Mouse (Mus musculus): Measurements from ENCODE around the gene Cbl. TPM values are rescaled to one million over a fixed set of nuclear protein-coding genes. Genes with fewer than 3 reads are reported as not detected.

The Cbl gene
- polyA plus RNA-seq, 1 experiment from 2014 or later, result 20.3 TPM

DNA sequence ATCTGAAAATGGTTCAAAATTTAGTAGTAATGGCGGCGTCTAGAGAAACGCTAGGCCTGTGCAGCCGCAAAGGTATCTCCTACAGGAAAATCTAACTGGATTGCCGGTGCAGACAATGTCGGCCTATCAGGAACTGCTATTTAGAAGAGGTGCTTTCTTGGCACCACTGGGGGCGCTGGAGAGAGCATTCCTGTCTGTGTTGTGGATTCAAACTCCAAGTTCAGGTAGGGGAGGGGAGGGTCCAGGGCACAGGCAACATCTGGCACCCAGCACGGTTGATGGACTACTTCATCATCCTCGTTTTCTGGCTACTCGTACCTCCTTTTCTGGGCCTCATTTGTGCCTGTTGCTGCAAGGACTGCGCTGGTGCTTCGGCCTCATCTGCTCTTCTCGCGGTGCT lies 55.5 kb downstream of the Cbl start:
- H3K36me3 ChIP-seq, result no peaks in the 10 kb centered on the region
- no peaks in the 10 kb centered on the region for H3K9me3 ChIP-seq
- 0 out of 2 replicates have a peak, but pooled peaks cover 3% of the 10 kb centered on the region for H3K4me1 ChIP-seq
- H3K27me3 ChIP-seq, result no peaks in the 10 kb centered on the region
- no peak overlapping the region for H3K4me3 ChIP-seq
- H3K9ac ChIP-seq, result no peak overlapping the region
- H3K27ac ChIP-seq, result no peak overlapping the region
- WGBS, result 87% methylated on average over 14 of the region's 14 CpGs
- no peak overlapping the region for H3K4me2 ChIP-seq (replicated peaks)
- ATAC-seq (ENCODE audit: insufficient number of reproducible peaks, insufficient read depth, low FRiP score, low TSS enrichment), result no peak

DNA sequence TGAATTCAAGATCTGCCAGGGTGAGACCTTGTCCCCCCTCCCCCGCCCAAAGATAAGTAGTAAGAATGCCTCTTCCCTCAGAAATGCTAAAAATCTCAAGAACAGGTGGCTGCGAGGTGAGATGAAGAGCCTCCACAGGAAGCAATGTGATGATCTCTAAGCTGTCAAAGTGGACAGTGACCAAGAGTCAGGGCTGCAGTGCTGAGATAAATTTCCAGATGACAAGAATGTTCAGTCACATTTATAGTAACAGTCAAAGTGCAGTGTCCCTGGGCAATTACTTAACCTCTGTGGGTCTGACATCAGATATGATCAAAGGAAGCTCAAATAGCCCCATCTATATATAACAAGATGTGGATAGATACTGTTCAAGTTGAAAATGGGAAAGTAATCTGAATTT lies 56.4 kb downstream of the Cbl start:
- Histone ChIP-seq H3K4me3 (no peak overlapping the region), H3K4me2 (replicated peaks) (no peak overlapping the region), H3K9ac (no peak overlapping the region), H3K27ac (no peak overlapping the region), H3K27me3 (no peaks in the 10 kb centered on the region), H3K9me3 (no peaks in the 10 kb centered on the region), H3K4me1 (0 out of 2 replicates have a peak, but pooled peaks cover 3% of the 10 kb centered on the region), H3K36me3 (no peaks in the 10 kb centered on the region; the same call in 1 of the 2 replicates)
- no peak for ATAC-seq (ENCODE audit: insufficient number of reproducible peaks, insufficient read depth, low FRiP score, low TSS enrichment)
- 88% methylated on average over 2 of the region's 2 CpGs for whole genome bisulfite sequencing

DNA sequence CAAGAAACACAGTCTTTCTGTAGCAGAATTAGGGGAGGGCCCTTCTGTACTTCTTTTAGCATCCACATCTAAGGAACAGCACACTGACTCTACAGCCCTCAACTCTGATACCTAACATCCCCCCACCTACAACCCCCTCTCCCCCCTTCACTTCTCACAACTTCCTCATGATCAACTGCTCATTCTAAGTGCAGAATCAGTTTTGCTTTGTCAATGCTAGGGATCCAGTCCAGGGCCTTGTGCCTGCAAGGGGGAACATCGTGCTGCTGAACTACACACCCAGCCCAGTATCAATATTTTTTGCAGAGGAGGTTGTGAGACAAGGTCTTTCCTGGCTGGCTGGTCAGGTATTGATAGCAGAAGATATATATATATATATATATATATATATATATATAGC lies 57.9 kb downstream of the Cbl start:
- WGBS, result 87% methylated on average over 1 of the region's 1 CpGs
- Histone ChIP-seq H3K4me3 (no peak overlapping the region), H3K27me3 (no peaks in the 10 kb centered on the region), H3K4me1 (0 out of 2 replicates have a peak, but pooled peaks cover 3% of the 10 kb centered on the region), H3K36me3 (peaks cover 11% of the 10 kb centered on the region), H3K27ac (no peak overlapping the region), H3K9me3 (no peaks in the 10 kb centered on the region), H3K9ac (no peak overlapping the region), H3K4me2 (replicated peaks) (no peak overlapping the region)
- ATAC-seq (ENCODE audit: insufficient number of reproducible peaks, insufficient read depth, low FRiP score, low TSS enrichment), result no peak

DNA sequence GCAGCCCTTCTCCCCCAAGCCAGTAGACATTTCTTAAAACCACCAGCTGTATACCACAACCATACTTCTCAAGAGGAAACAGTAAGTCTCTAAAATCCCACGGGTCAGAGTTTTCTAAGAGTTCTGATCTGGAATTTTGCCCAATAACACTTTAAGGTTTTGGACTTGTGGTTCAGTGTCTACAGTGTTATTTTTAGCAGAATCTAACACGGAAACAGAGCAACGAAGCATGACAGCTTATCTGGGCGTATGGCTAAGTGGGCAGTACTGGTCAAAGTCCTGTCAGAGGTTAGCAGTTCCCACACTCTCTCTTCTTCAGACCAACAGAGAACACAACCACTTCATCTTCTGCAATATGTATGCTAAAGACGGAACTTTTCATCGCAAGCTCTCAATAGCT lies 58.3 kb downstream of the Cbl start:
- ATAC-seq (ENCODE audit: insufficient number of reproducible peaks, insufficient read depth, low FRiP score, low TSS enrichment), result no peak
- H3K4me1 ChIP-seq, result 0 out of 2 replicates have a peak, but pooled peaks cover 3% of the 10 kb centered on the region
- H3K9ac ChIP-seq, result no peak overlapping the region
- H3K36me3 ChIP-seq, result peaks cover 14% of the 10 kb centered on the region
- no peak overlapping the region for H3K4me3 ChIP-seq
- no peak overlapping the region for H3K4me2 ChIP-seq (replicated peaks)
- H3K9me3 ChIP-seq, result no peaks in the 10 kb centered on the region
- H3K27me3 ChIP-seq, result no peaks in the 10 kb centered on the region
- no peak overlapping the region for H3K27ac ChIP-seq
- 80% methylated on average over 6 of the region's 6 CpGs for WGBS

DNA sequence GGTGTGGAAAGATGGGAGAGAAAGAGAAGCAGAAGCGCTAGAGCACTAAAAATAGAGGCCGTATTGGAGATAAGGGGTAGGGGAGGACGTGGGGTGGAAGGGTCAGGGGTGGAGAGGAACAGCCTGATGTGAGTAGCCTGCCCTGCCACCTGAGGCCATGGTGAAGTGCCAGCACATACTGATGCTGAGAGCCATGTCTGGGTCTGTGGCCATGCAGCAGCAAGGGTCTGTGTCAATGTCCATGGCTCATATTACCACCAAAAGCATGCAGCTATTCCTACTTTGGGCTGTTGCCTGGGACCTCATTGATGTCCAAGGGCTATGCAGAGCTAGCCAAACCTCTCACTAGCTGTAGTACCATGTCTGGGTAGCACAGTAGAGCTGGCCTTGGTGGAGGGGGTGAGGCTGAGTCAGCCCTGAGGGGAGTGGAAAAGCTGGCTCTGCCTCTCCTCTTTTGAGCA lies 63.1 kb downstream of the Cbl start:
- 0 out of 2 replicates have a peak, but pooled peaks cover 3% of the 10 kb centered on the region for H3K4me1 ChIP-seq
- no peaks in the 10 kb centered on the region for H3K9me3 ChIP-seq

DNA sequence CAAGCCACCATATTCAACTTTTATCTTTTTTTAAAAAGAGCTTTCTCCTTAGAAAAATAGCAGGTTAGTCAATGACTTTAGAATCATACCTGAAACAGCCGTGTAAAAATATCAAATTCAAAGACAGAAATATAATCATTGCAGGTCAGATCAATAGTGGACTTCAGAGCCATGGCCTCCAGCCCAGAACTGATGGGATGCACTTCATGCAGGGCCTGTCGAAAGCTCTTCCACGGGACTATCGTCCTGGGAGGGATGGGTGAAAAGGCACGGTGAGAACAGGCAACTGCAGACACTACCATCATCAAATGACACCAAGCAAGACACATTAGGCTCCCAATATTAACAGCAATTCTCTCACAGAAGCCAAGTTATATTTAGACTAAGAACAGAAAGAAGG lies 64.9 kb downstream of the Cbl start:
- Histone ChIP-seq H3K36me3 (peaks cover 53% of the 10 kb centered on the region), H3K27me3 (no peaks in the 10 kb centered on the region), H3K9me3 (no peaks in the 10 kb centered on the region), H3K4me2 (replicated peaks) (no peak overlapping the region), H3K9ac (no peak overlapping the region), H3K27ac (no peak overlapping the region), H3K4me1 (no peaks in the 10 kb centered on the region), H3K4me3 (no peak overlapping the region)
- ATAC-seq (ENCODE audit: insufficient number of reproducible peaks, insufficient read depth, low FRiP score, low TSS enrichment), result no peak
- 94% methylated on average over 5 of the region's 5 CpGs for WGBS

More for the DNA sequence above, 63.1 kb downstream of the Cbl start:
- H3K27me3 ChIP-seq, result no peaks in the 10 kb centered on the region
- ATAC-seq (ENCODE audit: insufficient number of reproducible peaks, insufficient read depth, low FRiP score, low TSS enrichment), result no peak
- H3K9ac ChIP-seq, result no peak overlapping the region
- 88% methylated on average over 3 of the region's 3 CpGs for WGBS
- H3K4me3 ChIP-seq, result no peak overlapping the region
- H3K4me2 ChIP-seq (replicated peaks), result no peak overlapping the region
- no peak overlapping the region for H3K27ac ChIP-seq
- peaks cover 39% of the 10 kb centered on the region for H3K36me3 ChIP-seq

DNA sequence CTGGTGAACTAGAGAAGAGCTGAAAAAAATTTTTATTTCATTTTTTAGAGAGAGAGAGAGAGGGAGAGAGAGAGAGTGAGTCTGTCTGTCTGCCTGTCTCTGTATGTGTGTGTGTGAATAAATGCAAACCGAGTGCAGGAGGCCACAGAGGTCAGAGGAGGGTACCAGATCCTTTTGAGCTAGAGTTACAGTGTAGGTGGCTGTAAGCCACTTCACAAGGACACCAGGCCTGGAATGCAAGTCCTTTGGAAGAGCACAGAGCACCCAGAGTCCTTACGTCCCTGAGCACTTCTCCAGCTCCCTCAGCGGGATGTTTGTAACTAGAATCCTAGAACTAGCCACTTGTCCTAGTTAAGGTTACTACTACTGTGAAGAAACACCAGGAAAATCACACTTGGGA lies 74.0 kb downstream of the Cbl start:
- H3K27ac ChIP-seq, result no peak overlapping the region
- WGBS, result 82% methylated on average over 3 of the region's 3 CpGs
- H3K36me3 ChIP-seq, result peaks cover 70% of the 10 kb centered on the region
- no peaks in the 10 kb centered on the region for H3K27me3 ChIP-seq
- no peaks in the 10 kb centered on the region for H3K9me3 ChIP-seq
- no peak for ATAC-seq (ENCODE audit: insufficient number of reproducible peaks, insufficient read depth, low FRiP score, low TSS enrichment)
- no peaks in the 10 kb centered on the region for H3K4me1 ChIP-seq
- H3K9ac ChIP-seq, result no peak overlapping the region
- no peak overlapping the region for H3K4me2 ChIP-seq (replicated peaks)
- H3K4me3 ChIP-seq, result no peak overlapping the region

DNA sequence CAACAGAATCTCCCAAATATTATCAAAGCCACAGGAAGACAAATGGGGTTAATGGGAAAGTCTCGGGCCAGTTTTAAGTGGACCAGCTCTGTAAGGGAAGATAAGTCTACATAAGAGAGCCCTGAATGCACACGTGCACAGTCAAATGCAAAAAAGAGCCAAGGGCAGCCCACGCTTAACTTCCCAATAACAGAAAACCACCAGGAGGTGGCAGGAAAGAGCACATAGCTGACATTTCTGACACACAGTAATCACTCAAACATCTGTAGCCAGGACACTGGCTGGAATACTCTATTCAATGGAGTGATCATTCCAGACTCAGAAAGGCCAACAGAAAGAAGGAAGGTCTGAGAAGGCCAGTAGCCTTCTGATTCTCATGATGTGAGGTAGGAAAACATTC lies 86.6 kb downstream of the Cbl start:
- Histone ChIP-seq H3K27me3 (no peaks in the 10 kb centered on the region), H3K4me1 (no peaks in the 10 kb centered on the region), H3K9ac (no peak overlapping the region), H3K4me3 (no peak overlapping the region), H3K4me2 (replicated peaks) (no peak overlapping the region), H3K9me3 (no peaks in the 10 kb centered on the region), H3K27ac (no peak overlapping the region), H3K36me3 (peaks cover 49% of the 10 kb centered on the region)
- WGBS, result 59% methylated on average over 3 of the region's 3 CpGs
- ATAC-seq (ENCODE audit: insufficient number of reproducible peaks, insufficient read depth, low FRiP score, low TSS enrichment), result no peak

DNA sequence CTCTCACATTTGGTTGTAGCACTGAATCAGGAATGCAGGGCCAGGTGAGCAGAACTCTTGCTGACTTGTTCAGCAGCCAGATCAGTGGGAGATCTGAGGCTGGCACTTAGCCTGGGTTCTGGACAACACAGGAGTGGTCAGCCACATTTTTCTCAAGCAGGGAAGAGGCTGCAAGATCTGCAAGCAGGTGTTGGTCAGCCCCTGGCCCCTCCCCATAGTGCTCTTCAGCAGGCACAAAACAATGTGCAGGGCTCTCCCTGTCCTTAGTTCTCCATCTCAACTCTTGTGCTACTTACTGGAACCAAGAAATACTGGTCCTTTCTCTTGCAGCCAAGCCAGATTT lies 89.2 kb downstream of the Cbl start:
- ATAC-seq (ENCODE audit: insufficient number of reproducible peaks, insufficient read depth, low FRiP score, low TSS enrichment), result no peak
- Histone ChIP-seq H3K27ac (no peak overlapping the region), H3K4me1 (no peaks in the 10 kb centered on the region), H3K36me3 (peaks cover 52% of the 10 kb centered on the region), H3K27me3 (no peaks in the 10 kb centered on the region), H3K9me3 (no peaks in the 10 kb centered on the region), H3K4me2 (replicated peaks) (no peak overlapping the region), H3K4me3 (no peak overlapping the region), H3K9ac (no peak overlapping the region)

DNA sequence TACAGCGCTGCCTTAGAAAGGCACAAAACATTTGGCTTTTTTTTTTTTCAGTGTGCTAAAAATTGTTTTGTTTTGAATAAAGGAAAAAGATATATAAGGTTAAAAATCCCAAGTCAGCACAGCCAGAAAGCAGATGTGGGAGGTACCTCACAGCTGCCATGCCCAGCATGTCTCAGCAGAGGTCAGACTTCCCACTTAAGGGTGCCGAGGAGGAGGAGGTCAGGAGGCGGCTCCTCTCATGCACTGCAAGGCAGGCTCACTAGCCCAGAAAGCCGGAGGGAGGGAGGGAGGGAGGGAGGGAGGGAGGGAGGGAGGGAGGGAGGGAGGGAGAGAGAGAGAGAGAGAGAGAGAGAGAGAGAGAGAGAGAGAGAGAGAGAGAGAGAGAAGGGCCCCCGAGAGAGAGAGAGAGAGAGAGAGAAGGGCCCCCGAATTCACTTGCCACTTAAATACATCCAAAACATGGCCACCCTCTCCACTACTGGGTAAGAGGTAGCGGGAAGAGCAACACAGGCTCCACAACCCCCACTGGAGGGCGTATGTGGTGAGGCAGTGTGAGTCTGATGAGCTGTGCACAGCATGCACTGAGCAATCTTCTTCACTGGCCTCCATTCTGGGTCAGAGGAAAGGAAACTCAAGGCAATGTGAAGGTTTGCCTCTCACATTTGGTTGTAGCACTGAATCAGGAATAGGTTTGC lies 89.7 kb downstream of the Cbl start:
- H3K27ac ChIP-seq, result no peak overlapping the region
- 36% methylated on average over 6 of the region's 8 CpGs for WGBS
- H3K4me1 ChIP-seq, result no peaks in the 10 kb centered on the region
- no peaks in the 10 kb centered on the region for H3K9me3 ChIP-seq
- no peak for ATAC-seq (ENCODE audit: insufficient number of reproducible peaks, insufficient read depth, low FRiP score, low TSS enrichment)
- no peak overlapping the region for H3K9ac ChIP-seq
- H3K4me3 ChIP-seq, result no peak overlapping the region
- peaks cover 46% of the 10 kb centered on the region for H3K36me3 ChIP-seq
- H3K4me2 ChIP-seq (replicated peaks), result no peak overlapping the region
- H3K27me3 ChIP-seq, result no peaks in the 10 kb centered on the region

DNA sequence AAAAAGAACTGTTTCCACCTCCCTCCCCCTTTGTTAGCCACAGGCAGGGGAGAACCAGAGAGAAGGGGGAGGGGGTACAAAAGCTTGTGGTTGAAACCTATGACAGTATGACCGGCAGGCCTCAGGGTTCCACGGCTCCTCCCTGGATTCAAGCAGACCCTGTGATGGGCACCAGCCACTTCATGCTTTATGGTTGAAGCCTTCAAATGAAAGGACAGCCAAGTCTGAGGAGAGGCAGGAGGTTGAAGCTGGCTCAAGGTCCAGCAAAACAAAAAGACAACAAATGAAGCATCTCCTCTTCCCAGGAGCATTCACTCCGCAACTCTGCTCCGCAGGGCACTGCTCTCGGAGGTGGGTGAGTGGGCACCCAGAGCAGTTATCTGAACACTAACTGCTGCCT lies 90.4 kb downstream of the Cbl start:
- 80% methylated on average over 5 of the region's 5 CpGs for WGBS
- Histone ChIP-seq H3K9me3 (no peaks in the 10 kb centered on the region), H3K4me3 (no peak overlapping the region), H3K27ac (no peak overlapping the region), H3K4me2 (replicated peaks) (no peak overlapping the region), H3K27me3 (no peaks in the 10 kb centered on the region), H3K4me1 (no peaks in the 10 kb centered on the region), H3K9ac (no peak overlapping the region), H3K36me3 (peaks cover 40% of the 10 kb centered on the region)
- ATAC-seq (ENCODE audit: insufficient number of reproducible peaks, insufficient read depth, low FRiP score, low TSS enrichment), result no peak

DNA sequence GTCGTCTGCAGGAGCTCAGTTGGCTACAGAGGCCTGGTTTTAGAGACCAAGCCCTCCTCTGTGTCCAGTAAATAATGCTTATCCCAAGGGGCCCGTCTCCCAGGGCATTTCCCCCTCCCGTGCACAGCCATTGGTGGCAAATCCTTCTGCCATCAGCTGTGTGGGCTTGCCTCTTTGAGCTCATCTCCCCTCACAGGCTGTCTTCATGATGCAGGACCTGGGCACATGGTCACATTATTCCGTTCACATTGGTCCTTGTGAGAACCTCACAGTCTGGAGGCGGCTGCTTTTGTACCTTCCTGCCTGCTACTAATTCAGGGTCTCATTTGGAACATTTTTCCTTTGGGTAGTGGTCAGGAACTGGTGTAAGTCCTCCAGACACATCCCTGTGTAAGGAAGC lies 91.9 kb downstream of the Cbl start:
- H3K4me2 ChIP-seq (replicated peaks), result no peak overlapping the region
- no peaks in the 10 kb centered on the region for H3K27me3 ChIP-seq
- no peak for ATAC-seq (ENCODE audit: insufficient number of reproducible peaks, insufficient read depth, low FRiP score, low TSS enrichment)
- peaks cover 39% of the 10 kb centered on the region for H3K36me3 ChIP-seq
- H3K9me3 ChIP-seq, result no peaks in the 10 kb centered on the region
- 65% methylated on average over 5 of the region's 5 CpGs for WGBS
- H3K27ac ChIP-seq, result no peak overlapping the region
- no peak overlapping the region for H3K4me3 ChIP-seq
- no peak overlapping the region for H3K9ac ChIP-seq
- H3K4me1 ChIP-seq, result no peaks in the 10 kb centered on the region
